Mouse (Mus musculus) heart, postnatal 25 days (tissue): ENCODE measurements at regions not wholly inside any gene's neighbourhood (a gene's known extent, or its start where the extent isn't known, plus 50 kb on each side); places are given as distances from the start of the nearest gene placed in this dataset.

Experiments
- DNase-seq: peaks from one replicate; pipeline ENCODE4 v3.0.0; 2022; ENCODE audit warnings: low spot score
- intact Hi-C: fragments of 180-260 bp; cut with DNase I; formaldehyde crosslinking; loops from one replicate; pipeline ENCODE4 v1.15.1; 2025

GRCm38 (mm10) chr11:90088473-90088872, 58.3 kb downstream of the Tmem100 start:
- intact Hi-C loops = no loop called here
- no peak for DNase-seq

GRCm38 (mm10) chr11:90094052-90094451, 63.9 kb downstream of the Tmem100 start:
- intact Hi-C loops = no loop called here
- no peak for DNase-seq

GRCm38 (mm10) chr11:90094700-90095355, 64.7 kb downstream of the Tmem100 start:
- DNase-seq = no peak
- intact Hi-C loops = loop anchor here (5.0 kb wide), 1 partner anchor 58 kb away; no protein-coding TSS in a partner anchor

- intact Hi-C loops = loop anchor here (5.0 kb wide), 1 partner anchor 61 kb away; no protein-coding TSS in a partner anchor
- no peak for DNase-seq
These were observed 68.3 kb downstream of the Tmem100 start for GRCm38 (mm10) chr11:90098471-90098870.

- intact Hi-C loops = loop anchor here (5.0 kb wide), 1 partner anchor 62 kb away; no protein-coding TSS in a partner anchor
- DNase-seq = no peak
These were observed 69.0 kb downstream of the Tmem100 start for GRCm38 (mm10) chr11:90099178-90099577.

GRCm38 (mm10) chr11:90100161-90100560, 70.0 kb downstream of the Tmem100 start:
- no peak for DNase-seq
- intact Hi-C loops = loop anchor here (2.0 kb wide), 1 partner anchor 31 kb away; no protein-coding TSS in a partner anchor

- intact Hi-C loops = loop anchor here (2.0 kb wide), 1 partner anchor 30 kb away; no protein-coding TSS in a partner anchor
- DNase-seq = peak; percentile 40
These were observed 71.1 kb downstream of the Tmem100 start for GRCm38 (mm10) chr11:90101284-90101683.

- intact Hi-C loops = loop anchor here (5.0 kb wide), 1 partner anchor 61 kb away; no protein-coding TSS in a partner anchor
- DNase-seq = no peak
These were observed 76.1 kb downstream of the Tmem100 start for GRCm38 (mm10) chr11:90106063-90106798.

- intact Hi-C loops = loop anchor here (5.0 kb wide), 1 partner anchor 58 kb away; no protein-coding TSS in a partner anchor
- DNase-seq = no peak
These were observed 77.8 kb upstream of the Gm45716 start for GRCm38 (mm10) chr11:90109681-90110111.

- DNase-seq = no peak
- intact Hi-C loops = no loop called here
These were observed 77.3 kb upstream of the Gm45716 start for GRCm38 (mm10) chr11:90110170-90110569.

GRCm38 (mm10) chr11:90112174-90112573, 75.3 kb upstream of the Gm45716 start:
- no peak for DNase-seq
- intact Hi-C loops = no loop called here

GRCm38 (mm10) chr11:90116676-90117663, 70.5 kb upstream of the Gm45716 start:
- no peak for DNase-seq
- intact Hi-C loops = no loop called here

GRCm38 (mm10) chr11:90117664-90118295, 69.7 kb upstream of the Gm45716 start:
- no peak for DNase-seq
- intact Hi-C loops = no loop called here

GRCm38 (mm10) chr11:90121902-90122301, 65.6 kb upstream of the Gm45716 start:
- intact Hi-C loops = no loop called here

GRCm38 (mm10) chr11:90122709-90123108, 64.8 kb upstream of the Gm45716 start:
- intact Hi-C loops = no loop called here

More at GRCm38 (mm10) chr11:90121902-90122301, 65.6 kb upstream of the Gm45716 start:
- no peak for DNase-seq

GRCm38 (mm10) chr11:90123851-90124250, 63.6 kb upstream of the Gm45716 start:
- intact Hi-C loops = no loop called here
- peak; percentile 47 for DNase-seq

More at GRCm38 (mm10) chr11:90122709-90123108, 64.8 kb upstream of the Gm45716 start:
- DNase-seq = no peak

GRCm38 (mm10) chr11:90126289-90126688, 61.2 kb upstream of the Gm45716 start:
- intact Hi-C loops = no loop called here
- no peak for DNase-seq

- intact Hi-C loops = no loop called here
- no peak for DNase-seq
These were observed 58.5 kb upstream of the Gm45716 start for GRCm38 (mm10) chr11:90128865-90129415.
